Mouse (Mus musculus): ENCODE measurements around the gene Prox1. TPM values are rescaled to one million over a fixed set of nuclear protein-coding genes. Genes with fewer than 3 reads are reported as not detected.

Gene Prox1
- polyA plus RNA-seq, 2 experiments: 3.7 to 4.5 TPM

DNA sequence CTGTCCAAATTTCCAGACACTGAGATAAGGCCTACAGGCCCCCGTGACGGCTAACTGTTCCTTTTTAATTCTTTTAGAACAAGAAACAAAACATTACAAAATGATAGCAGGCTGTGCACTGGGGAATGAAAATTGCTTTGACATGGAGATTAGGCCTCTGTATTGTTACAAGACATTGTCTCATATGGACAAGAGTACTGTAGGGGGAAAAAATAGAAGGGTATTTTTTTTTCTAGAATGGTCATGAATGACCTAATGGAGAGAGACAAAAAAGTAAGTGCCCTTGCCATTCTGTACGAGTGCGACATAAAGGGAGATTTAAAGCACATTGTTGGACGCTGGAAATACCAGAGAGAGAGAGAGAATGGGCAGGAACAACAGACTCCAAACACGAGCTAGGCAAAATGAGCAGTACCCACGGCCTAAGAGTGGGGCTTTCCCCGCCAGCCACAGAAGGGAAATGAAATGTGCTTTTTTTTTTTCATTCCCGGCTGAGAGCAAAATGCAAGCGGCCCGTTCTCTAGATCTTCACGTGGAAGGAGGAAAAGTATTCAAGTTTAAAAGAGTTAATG lies 21.8 kb downstream of the Prox1 start:
- Histone ChIP-seq H3K9me3 (ENCODE audit: control insufficient read depth, low read length) (no peaks in the 10 kb centered on the region), H3K4me3 (ENCODE audit: insufficient read depth in 1 of 2, low read depth in 2 of 2, low read length in 2 of 2) (no peak overlapping the region), H3K9ac (replicated peaks) (no peak overlapping the region), H3K27ac (no peak overlapping the region), H3K27me3 (ENCODE audit: control insufficient read depth, insufficient read depth, low read length) (no peaks in the 10 kb centered on the region), H3K36me3 (replicated peaks; ENCODE audit: control insufficient read depth, insufficient read depth, low read depth) (no peaks in the 10 kb centered on the region), H3K4me2 (ENCODE audit: low read depth) (no peak overlapping the region), H3K4me1 (replicated peaks; ENCODE audit: control insufficient read depth in 2 of 2, insufficient read depth in 2 of 2, low read length in 1 of 2) (no peaks in the 10 kb centered on the region)
- DNase-seq (ENCODE audit: low read depth in 3 of 3, low spot score in 3 of 3) (no peak), ATAC-seq (ENCODE audit: insufficient read depth) (no peak)
- TF ChIP-seq CTCF (IDR thresholded peaks at IDR 0.05; ENCODE audit: low read depth): no peak
- TF ChIP-seq EP300 (IDR thresholded peaks at IDR 0.05; ENCODE audit: low read depth): no peak
- 43% methylated on average over 12 of the region's 12 CpGs for WGBS (ENCODE audit: insufficient replicate concordance)

DNA sequence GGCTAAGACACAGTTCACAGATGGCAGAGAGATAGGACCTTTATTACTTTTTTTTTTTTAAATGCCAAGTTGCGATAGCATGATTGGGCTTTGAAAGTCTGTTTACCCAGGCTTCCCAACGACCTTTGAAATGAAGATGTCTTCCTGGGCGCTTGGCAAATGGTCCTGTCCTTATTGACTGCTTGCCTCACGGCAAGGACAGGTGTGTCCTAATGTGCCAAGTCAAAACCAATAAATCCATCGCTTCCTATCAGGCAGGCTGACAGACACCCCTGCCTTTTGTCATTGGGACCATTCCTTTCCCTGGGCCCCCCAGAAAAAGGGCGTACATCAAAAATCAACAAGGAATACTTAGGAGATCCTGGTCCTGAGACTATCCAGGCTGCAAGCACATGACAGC lies 22.7 kb downstream of the Prox1 start:
- H3K9ac ChIP-seq (replicated peaks): no peak overlapping the region
- H3K4me1 ChIP-seq (replicated peaks; ENCODE audit: control insufficient read depth in 2 of 2, insufficient read depth in 2 of 2, low read length in 1 of 2): no peaks in the 10 kb centered on the region
- no peak for ATAC-seq (ENCODE audit: insufficient read depth)
- TF ChIP-seq EP300 (IDR thresholded peaks at IDR 0.05; ENCODE audit: low read depth) (no peak), CTCF (IDR thresholded peaks at IDR 0.05; ENCODE audit: low read depth) (no peak)
- H3K4me3 ChIP-seq (ENCODE audit: insufficient read depth in 1 of 2, low read depth in 2 of 2, low read length in 2 of 2): no peak overlapping the region
- DNase-seq (ENCODE audit: low read depth in 3 of 3, low spot score in 3 of 3): no peak
- H3K27ac ChIP-seq: no peak overlapping the region
- WGBS (ENCODE audit: insufficient replicate concordance): 70% methylated on average over 6 of the region's 6 CpGs
- H3K4me2 ChIP-seq (ENCODE audit: low read depth): no peak overlapping the region
- no peaks in the 10 kb centered on the region for H3K27me3 ChIP-seq (ENCODE audit: control insufficient read depth, insufficient read depth, low read length)
- H3K9me3 ChIP-seq (ENCODE audit: control insufficient read depth, low read length): no peaks in the 10 kb centered on the region
- no peaks in the 10 kb centered on the region for H3K36me3 ChIP-seq (replicated peaks; ENCODE audit: control insufficient read depth, insufficient read depth, low read depth)

DNA sequence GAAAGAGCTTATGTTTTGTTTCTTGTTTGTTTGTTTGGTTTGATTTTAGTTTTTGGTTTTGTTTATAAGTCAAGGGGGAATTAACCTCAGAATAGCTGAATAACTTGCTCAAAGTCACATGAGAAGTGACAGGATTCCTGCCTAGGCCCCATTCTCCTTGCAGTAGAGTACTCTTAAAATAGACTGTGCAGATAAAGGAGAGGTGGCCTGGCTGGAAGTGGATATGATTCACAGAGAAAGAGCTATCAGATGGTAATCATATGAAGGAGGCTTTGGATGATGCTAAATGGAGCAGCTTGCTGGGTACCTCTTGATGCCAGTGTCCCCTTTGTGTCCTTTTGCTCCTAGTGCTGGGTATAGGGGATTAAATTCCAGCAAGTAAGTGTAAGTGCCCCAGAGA lies 26.1 kb downstream of the Prox1 start:
- H3K4me2 ChIP-seq (ENCODE audit: low read depth): no peak overlapping the region
- H3K4me3 ChIP-seq (ENCODE audit: insufficient read depth in 1 of 2, low read depth in 2 of 2, low read length in 2 of 2): no peak overlapping the region
- H3K9ac ChIP-seq (replicated peaks): no peak overlapping the region
- no peaks in the 10 kb centered on the region for H3K27me3 ChIP-seq (ENCODE audit: control insufficient read depth, insufficient read depth, low read length)
- DNase-seq (ENCODE audit: low read depth in 3 of 3, low spot score in 3 of 3) (no peak), ATAC-seq (ENCODE audit: insufficient read depth) (no peak)
- H3K36me3 ChIP-seq (replicated peaks; ENCODE audit: control insufficient read depth, insufficient read depth, low read depth): no peaks in the 10 kb centered on the region
- H3K9me3 ChIP-seq (ENCODE audit: control insufficient read depth, low read length): no peaks in the 10 kb centered on the region
- no peak for TF ChIP-seq CTCF (IDR thresholded peaks at IDR 0.05; ENCODE audit: low read depth)
- no peak for TF ChIP-seq EP300 (IDR thresholded peaks at IDR 0.05; ENCODE audit: low read depth)
- H3K27ac ChIP-seq: no peak overlapping the region
- H3K4me1 ChIP-seq (replicated peaks; ENCODE audit: control insufficient read depth in 2 of 2, insufficient read depth in 2 of 2, low read length in 1 of 2): no peaks in the 10 kb centered on the region

DNA sequence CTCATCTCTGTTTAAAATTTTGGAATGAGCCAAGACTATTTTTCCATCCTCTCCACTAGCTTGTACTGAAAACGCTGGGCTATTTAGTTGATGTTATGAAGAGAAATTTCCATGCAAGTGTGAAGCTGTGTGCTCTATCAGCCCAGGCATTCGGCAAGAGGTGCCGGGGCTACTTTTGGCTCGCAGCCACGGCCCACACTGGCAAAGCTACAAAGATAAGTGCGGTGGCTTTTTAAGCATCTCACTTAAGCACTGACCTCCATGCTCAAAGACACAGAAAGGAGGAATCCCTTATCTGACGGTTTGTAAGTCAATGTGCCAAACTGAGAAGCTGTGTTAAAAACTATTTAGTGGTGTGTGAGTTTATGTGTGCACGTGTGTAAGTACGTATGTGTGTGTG lies 26.9 kb downstream of the Prox1 start:
- no peak overlapping the region for H3K9ac ChIP-seq (replicated peaks)
- H3K4me2 ChIP-seq (ENCODE audit: low read depth): no peak overlapping the region
- DNase-seq (ENCODE audit: low read depth in 3 of 3, low spot score in 3 of 3) (no peak), ATAC-seq (ENCODE audit: insufficient read depth) (no peak)
- H3K9me3 ChIP-seq (ENCODE audit: control insufficient read depth, low read length): no peaks in the 10 kb centered on the region
- no peaks in the 10 kb centered on the region for H3K4me1 ChIP-seq (replicated peaks; ENCODE audit: control insufficient read depth in 2 of 2, insufficient read depth in 2 of 2, low read length in 1 of 2)
- H3K36me3 ChIP-seq (replicated peaks; ENCODE audit: control insufficient read depth, insufficient read depth, low read depth): no peaks in the 10 kb centered on the region
- H3K27me3 ChIP-seq (ENCODE audit: control insufficient read depth, insufficient read depth, low read length): no peaks in the 10 kb centered on the region
- 62% methylated on average over 9 of the region's 9 CpGs for WGBS (ENCODE audit: insufficient replicate concordance)
- H3K4me3 ChIP-seq (ENCODE audit: insufficient read depth in 1 of 2, low read depth in 2 of 2, low read length in 2 of 2): no peak overlapping the region
- TF ChIP-seq CTCF (IDR thresholded peaks at IDR 0.05; ENCODE audit: low read depth) (no peak), EP300 (IDR thresholded peaks at IDR 0.05; ENCODE audit: low read depth) (no peak)
- H3K27ac ChIP-seq: no peak overlapping the region

DNA sequence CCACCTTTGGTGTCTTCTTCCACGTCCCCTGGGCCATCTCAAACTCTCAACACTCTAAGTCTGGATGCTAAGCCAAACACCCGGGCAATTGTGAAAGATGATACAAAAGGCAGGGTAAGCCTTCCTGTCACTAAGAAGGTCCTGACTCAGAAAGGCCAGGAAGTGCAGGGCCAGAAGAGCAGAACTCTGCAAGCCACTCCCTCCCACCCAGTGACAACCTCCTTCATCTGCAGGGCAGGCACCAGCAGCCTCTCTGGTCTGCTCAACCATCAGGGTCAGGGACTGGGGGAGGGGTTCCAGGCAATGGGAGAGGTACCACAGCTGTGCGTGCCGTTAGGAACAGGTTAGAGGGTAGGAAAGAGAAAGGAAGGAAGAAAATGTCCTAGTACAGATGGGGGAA lies 27.9 kb downstream of the Prox1 start:
- ATAC-seq (ENCODE audit: insufficient read depth) (no peak), DNase-seq (ENCODE audit: low read depth in 3 of 3, low spot score in 3 of 3) (no peak)
- H3K4me3 ChIP-seq (ENCODE audit: insufficient read depth in 1 of 2, low read depth in 2 of 2, low read length in 2 of 2): no peak overlapping the region
- no peaks in the 10 kb centered on the region for H3K4me1 ChIP-seq (replicated peaks; ENCODE audit: control insufficient read depth in 2 of 2, insufficient read depth in 2 of 2, low read length in 1 of 2)
- TF ChIP-seq EP300 (IDR thresholded peaks at IDR 0.05; ENCODE audit: low read depth) (no peak), CTCF (IDR thresholded peaks at IDR 0.05; ENCODE audit: low read depth) (no peak)
- 30% methylated on average over 4 of the region's 4 CpGs for WGBS (ENCODE audit: insufficient replicate concordance)
- no peak overlapping the region for H3K27ac ChIP-seq
- no peaks in the 10 kb centered on the region for H3K9me3 ChIP-seq (ENCODE audit: control insufficient read depth, low read length)
- H3K36me3 ChIP-seq (replicated peaks; ENCODE audit: control insufficient read depth, insufficient read depth, low read depth): no peaks in the 10 kb centered on the region
- H3K9ac ChIP-seq (replicated peaks): no peak overlapping the region
- H3K27me3 ChIP-seq (ENCODE audit: control insufficient read depth, insufficient read depth, low read length): no peaks in the 10 kb centered on the region
- H3K4me2 ChIP-seq (ENCODE audit: low read depth): no peak overlapping the region

Data from liver, embryonic 14.5 days (tissue).